Mouse (Mus musculus) neural tube, embryonic 14.5 days (tissue): ENCODE data around the gene Slit2. TPM values are rescaled to one million over a fixed set of nuclear protein-coding genes. Genes with fewer than 3 reads are reported as not detected.
A peak's percentile ranks its signal among the peaks of the same experiment; 100 is the strongest.

Source experiments
- ATAC-seq: fragments of 200-750 bp; cut with Nextera tagmentation; 2 replicates; pipeline ENCODE4 v1.8.0; 2017; ENCODE audit warnings: low read depth, mild to moderate bottlenecking, moderate TSS enrichment, moderate library complexity
- H3K27ac ChIP-seq: fragments of 300-500 bp; sonication (generic); 2 replicates; pipeline ENCODE4 v1.5.1; 2014; ENCODE audit warnings: low read depth, mild to moderate bottlenecking, control low read depth, low read length, moderate library complexity, mixed read lengths
- H3K27me3 ChIP-seq: fragments of 300-500 bp; sonication (generic); 2 replicates; pipeline ENCODE4 v1.6.1; 2014; ENCODE audit warnings: low read length; ENCODE audit not compliant: control insufficient read depth, insufficient read depth
- H3K36me3 ChIP-seq: fragments of 300-500 bp; sonication (generic); 2 replicates; pipeline ENCODE4 v1.6.1; 2014; ENCODE audit warnings: low read length, mixed read lengths; ENCODE audit not compliant: control insufficient read depth, insufficient read depth
- H3K4me1 ChIP-seq: fragments of 300-500 bp; sonication (generic); 2 replicates; pipeline ENCODE4 v1.6.1; 2014; ENCODE audit warnings: low read length; ENCODE audit not compliant: control insufficient read depth, insufficient read depth
- H3K4me2 ChIP-seq: fragments of 300-500 bp; sonication (generic); 2 replicates; pipeline ENCODE4 v1.6.1; 2014; ENCODE audit warnings: mild to moderate bottlenecking, low read depth, low read length, control low read depth
- H3K4me3 ChIP-seq: fragments of 300-500 bp; sonication (generic); 2 replicates; pipeline ENCODE4 v1.5.1; 2014; ENCODE audit warnings: low read depth, low read length, control low read depth, mixed read lengths
- H3K9ac ChIP-seq: fragments of 300-500 bp; sonication (generic); replicated peaks from 2 replicates; pipeline ENCODE4 v1.6.1; 2014; ENCODE audit warnings: low read depth, mild to moderate bottlenecking, control low read depth, low read length, mixed read lengths
- H3K9me3 ChIP-seq: fragments of 300-500 bp; sonication (generic); 2 replicates; pipeline ENCODE4 v1.6.1; 2016; ENCODE audit warnings: low read length; ENCODE audit not compliant: control insufficient read depth
- WGBS: fragments of 180-500 bp; shearing (Covaris S2); extraction: QIAGEN DNeasy Blood & Tissue Kit; methylation state at CpG from one replicate; pipeline ENCODE4 v1.1.7; 2014; 5-methylcytosine and 5-hydroxymethylcytosine counted together
- polyA plus RNA-seq: library from polyadenylated mRNA; unstranded; fragments of >200 nt; fragmentation: Nextera tagmentation; extraction: Ambion mirVana; gene quantifications from 2 replicates; pipeline ENCODE4 v1.2.1, GENCODE M21; 2014

Slit2 gene
- 57.5 and 68.8 TPM in 2 replicates for polyA plus RNA-seq

GRCm38 (mm10) chr5:47982941-47983701, at the start of gene Slit2:
Slit2 (plus strand) TSS chr5:47983138.
- WGBS, result under 1% methylated on average over 65 of the region's 66 CpGs

DNA sequence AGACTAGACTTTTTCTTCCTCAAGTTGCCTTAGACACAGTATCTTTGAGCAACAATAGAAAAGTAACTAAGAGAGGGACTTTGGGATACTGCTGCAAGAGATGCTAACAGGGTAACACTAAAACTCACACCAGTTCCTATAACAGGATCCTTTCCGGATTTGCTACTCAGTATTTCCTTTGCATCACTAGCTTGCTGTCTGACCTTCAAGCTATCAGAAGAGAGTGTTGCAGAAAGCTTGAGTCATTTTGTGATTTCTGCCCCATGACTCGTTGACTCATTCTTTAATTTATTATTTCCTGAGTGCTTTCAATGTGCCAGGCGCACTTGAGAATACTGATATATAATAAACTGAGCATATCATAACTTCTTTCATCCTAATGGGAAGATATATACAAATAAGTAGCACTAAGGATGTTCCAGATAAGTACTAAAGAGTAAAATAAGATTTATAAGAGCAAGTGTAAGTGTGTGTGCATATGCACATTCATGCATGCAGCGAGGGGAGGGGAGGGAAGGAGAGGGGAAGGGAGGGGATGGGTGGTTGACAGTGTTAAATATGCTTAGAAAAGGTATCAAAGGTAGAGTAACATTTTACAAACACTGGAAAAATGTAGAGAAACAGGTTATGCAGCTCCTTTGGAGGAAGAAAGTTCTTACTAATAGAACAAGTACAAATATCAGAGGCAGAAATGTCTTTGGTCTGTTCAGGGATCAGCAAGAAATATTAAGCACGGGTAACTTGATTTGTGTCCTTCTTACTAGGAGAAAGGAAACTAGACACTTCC, 44.2 kb upstream of the Slit2 start:
- H3K4me2 ChIP-seq, result no peak overlapping the region
- no peak overlapping the region for H3K4me3 ChIP-seq
- no peaks in the 10 kb centered on the region for H3K27me3 ChIP-seq
- no peak for ATAC-seq
- no peaks in the 10 kb centered on the region for H3K4me1 ChIP-seq
- H3K9me3 ChIP-seq, result no peaks in the 10 kb centered on the region
- H3K27ac ChIP-seq, result no peak overlapping the region
- no peak overlapping the region for H3K9ac ChIP-seq
- 85% methylated on average over 5 of the region's 5 CpGs for WGBS
- H3K36me3 ChIP-seq, result no peaks in the 10 kb centered on the region

More at GRCm38 (mm10) chr5:47982941-47983701, at the start of gene Slit2:
- peak; percentile 85 for ATAC-seq
- H3K27ac ChIP-seq, result peak within 1 kb of the TSS; percentile 44; the same call in 1 of the 2 replicates
- no peaks in the 10 kb centered on the region for H3K9me3 ChIP-seq
- peak within 1 kb of the TSS; percentile 89 for H3K4me2 ChIP-seq
- no peaks in the 10 kb centered on the region for H3K4me1 ChIP-seq
- H3K36me3 ChIP-seq, result no peaks in the 10 kb centered on the region
- no peaks in the 10 kb centered on the region for H3K27me3 ChIP-seq
- H3K4me3 ChIP-seq, result peak within 1 kb of the TSS; percentile 55
- peak within 1 kb of the TSS; percentile 76 for H3K9ac ChIP-seq

- Histone ChIP-seq H3K9ac (no peak overlapping the region), H3K4me1 (no peaks in the 10 kb centered on the region), H3K4me3 (no peak overlapping the region), H3K27ac (no peak overlapping the region), H3K4me2 (no peak overlapping the region), H3K27me3 (no peaks in the 10 kb centered on the region), H3K36me3 (no peaks in the 10 kb centered on the region), H3K9me3 (no peaks in the 10 kb centered on the region)
- ATAC-seq, result no peak
- 62% methylated on average over 1 of the region's 1 CpGs for WGBS
Observed at GRCm38 (mm10) chr5:47956451-47956850, 26.5 kb upstream of the Slit2 start.

GRCm38 (mm10) chr5:47975795-47976194, 7.1 kb upstream of the Slit2 start:
- H3K27ac ChIP-seq, result no peak overlapping the region
- H3K9me3 ChIP-seq, result no peaks in the 10 kb centered on the region
- H3K4me1 ChIP-seq, result no peaks in the 10 kb centered on the region
- no peak overlapping the region for H3K4me3 ChIP-seq
- no peak overlapping the region for H3K4me2 ChIP-seq
- no peaks in the 10 kb centered on the region for H3K36me3 ChIP-seq
- no peak overlapping the region for H3K9ac ChIP-seq
- no peaks in the 10 kb centered on the region for H3K27me3 ChIP-seq
- WGBS, result 55% methylated on average over 2 of the region's 2 CpGs
- ATAC-seq, result peak; percentile 24; the same call in 1 of the 2 replicates

GRCm38 (mm10) chr5:47979371-47979770, 3.6 kb upstream of the Slit2 start:
- no peaks in the 10 kb centered on the region for H3K36me3 ChIP-seq
- no peak overlapping the region for H3K4me2 ChIP-seq
- no peak overlapping the region for H3K4me3 ChIP-seq
- no peak overlapping the region for H3K9ac ChIP-seq
- no peaks in the 10 kb centered on the region for H3K27me3 ChIP-seq
- H3K9me3 ChIP-seq, result no peaks in the 10 kb centered on the region
- no peaks in the 10 kb centered on the region for H3K4me1 ChIP-seq
- no peak overlapping the region for H3K27ac ChIP-seq
- no peak for ATAC-seq
- 20% methylated on average over 4 of the region's 4 CpGs for WGBS

DNA sequence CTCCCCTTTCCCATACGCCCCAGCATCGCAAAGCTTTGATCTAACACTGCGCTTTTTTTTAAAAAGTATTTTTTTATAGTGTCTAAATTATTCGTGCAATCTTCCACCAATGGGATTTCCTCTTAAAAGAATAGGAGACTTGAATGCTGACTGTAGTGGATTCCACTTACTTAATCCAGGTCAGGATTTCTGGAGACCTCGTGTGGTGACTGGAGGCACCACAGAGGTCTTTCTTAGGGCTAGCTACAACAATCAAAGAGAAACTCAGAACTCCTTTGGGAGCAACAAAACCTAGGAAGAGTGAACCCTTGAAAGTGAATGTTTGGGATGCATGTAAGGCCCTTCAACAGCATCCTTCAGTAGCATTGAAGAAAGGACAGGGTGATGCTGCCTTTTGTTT, 2.5 kb upstream of the Slit2 start:
- ATAC-seq, result no peak
- WGBS, result 35% methylated on average over 5 of the region's 5 CpGs

GRCm38 (mm10) chr5:47981951-47982350, 987 bp upstream of the Slit2 start:
- Histone ChIP-seq H3K4me1 (no peaks in the 10 kb centered on the region), H3K4me2 (peak overlapping the region; percentile 89; the same call in 1 of the 2 replicates), H3K9ac (no peak overlapping the region), H3K36me3 (no peaks in the 10 kb centered on the region), H3K27ac (no peak overlapping the region), H3K9me3 (no peaks in the 10 kb centered on the region), H3K4me3 (no peak overlapping the region), H3K27me3 (no peaks in the 10 kb centered on the region)
- 60% methylated on average over 8 of the region's 8 CpGs for WGBS
- no peak for ATAC-seq

More for the DNA sequence above, 2.5 kb upstream of the Slit2 start:
- Histone ChIP-seq H3K4me3 (no peak overlapping the region), H3K27ac (no peak overlapping the region), H3K9ac (no peak overlapping the region), H3K36me3 (no peaks in the 10 kb centered on the region), H3K27me3 (no peaks in the 10 kb centered on the region), H3K9me3 (no peaks in the 10 kb centered on the region), H3K4me2 (no peak overlapping the region), H3K4me1 (no peaks in the 10 kb centered on the region)

DNA sequence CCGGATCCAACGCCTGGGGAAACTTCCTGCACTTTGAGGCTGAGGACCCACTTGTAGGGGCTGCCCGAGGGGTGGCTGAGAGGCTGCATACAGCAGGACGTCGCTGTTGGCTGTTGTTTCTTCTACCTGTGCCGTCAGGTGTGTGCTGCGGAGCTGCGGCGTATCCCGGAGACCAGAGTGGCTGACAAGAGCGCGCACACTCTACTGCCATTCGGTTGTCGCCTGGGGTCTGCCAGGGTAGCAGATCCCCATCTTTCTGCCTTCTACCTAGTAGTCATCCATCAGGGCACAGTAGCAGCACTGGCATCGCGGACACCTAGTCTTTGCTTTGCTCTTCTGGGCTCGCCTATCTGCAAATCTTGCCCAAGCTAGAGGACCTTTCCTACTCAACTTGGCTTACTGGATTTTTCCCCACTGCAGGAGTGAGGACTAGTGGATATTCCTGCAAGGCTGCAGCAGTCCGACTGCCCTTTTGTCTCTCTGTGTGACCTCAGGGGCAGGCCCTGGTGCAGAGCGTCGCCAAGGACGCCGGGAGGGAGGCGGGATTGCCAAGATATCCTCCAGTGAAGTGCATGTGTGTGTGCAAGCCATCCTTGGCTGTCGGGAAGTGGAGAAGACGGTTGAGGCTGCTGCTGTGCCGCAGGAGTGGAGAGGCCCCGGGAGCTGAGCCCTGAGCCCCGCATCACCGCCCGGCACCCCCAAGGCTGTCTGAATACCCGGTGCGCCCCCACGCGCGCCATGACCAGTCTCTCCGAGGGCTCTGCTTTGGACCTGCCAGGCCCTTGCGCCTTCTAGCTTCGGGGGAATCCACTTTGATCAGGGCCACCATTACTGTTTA, 1.0 kb downstream of the Slit2 start:
- under 1% methylated on average over 38 of the region's 38 CpGs for WGBS
- Histone ChIP-seq H3K4me1 (no peaks in the 10 kb centered on the region), H3K9ac (peak overlapping the region; percentile 76), H3K4me2 (peak overlapping the region; percentile 89), H3K4me3 (peak overlapping the region; percentile 55), H3K27me3 (no peaks in the 10 kb centered on the region), H3K36me3 (no peaks in the 10 kb centered on the region), H3K9me3 (no peaks in the 10 kb centered on the region), H3K27ac (0 out of 2 replicates have a peak overlapping the region, but pooled peaks have one; percentile 24)
- peak; percentile 28 for ATAC-seq
